Mouse (Mus musculus) monocyte, adult 5-6 weeks (primary cell): ENCODE results near the gene Hoxb2. TPM values are rescaled to one million over a fixed set of nuclear protein-coding genes. Genes with fewer than 3 reads are reported as not detected.

Experiments
- ATAC-seq: fragments of 153-309, 156-312 bp; replicated peaks from 2 replicates; pipeline ENCODE4 v1.8.0; 2017; ENCODE audit warnings: mild to moderate bottlenecking; ENCODE audit not compliant: low TSS enrichment, insufficient number of reproducible peaks, severe bottlenecking, poor library complexity, low FRiP score
- total RNA-seq: library from RNA; stranded (forward); fragments of 200-1000, 200-491, 200-594 nt; gene quantifications from 3 replicates; pipeline ENCODE4 v1.2.3, GENCODE M21; 2017

The Hoxb2 gene
- total RNA-seq, 1 experiment from 2014 or later: not detected

- ATAC-seq: no peak
These were observed 35.5 kb upstream of the Hoxb2 start for GRCm38 (mm10) chr11:96314671-96315343.

GRCm38 (mm10) chr11:96315344-96315681 is 35.0 kb upstream of the Hoxb2 start:
- no peak for ATAC-seq

- ATAC-seq: no peak
These were observed 33.4 kb upstream of the Hoxb2 start for GRCm38 (mm10) chr11:96316696-96317607.

- ATAC-seq: peak; percentile 48
These were observed 32.5 kb upstream of the Hoxb2 start, which contains the start of gene Hoxb4 for GRCm38 (mm10) chr11:96317608-96318367. Gene Hoxb4 (plus strand): TSS chr11:96318267.

GRCm38 (mm10) chr11:96318368-96319070 is 31.8 kb upstream of the Hoxb2 start:
- peak; percentile 86 for ATAC-seq

GRCm38 (mm10) chr11:96319071-96319902 is 31.0 kb upstream of the Hoxb2 start:
- ATAC-seq: no peak

- ATAC-seq: no peak
These were observed 30.4 kb upstream of the Hoxb2 start for GRCm38 (mm10) chr11:96319910-96320309.

GRCm38 (mm10) chr11:96320688-96321087 is 29.6 kb upstream of the Hoxb2 start:
- no peak for ATAC-seq

GRCm38 (mm10) chr11:96321846-96322245 is 28.5 kb upstream of the Hoxb2 start:
- ATAC-seq: no peak

GRCm38 (mm10) chr11:96322738-96323137 is 27.6 kb upstream of the Hoxb2 start:
- ATAC-seq: no peak

GRCm38 (mm10) chr11:96323154-96323553 is 27.2 kb upstream of the Hoxb2 start, which contains the start of gene Hoxb3:
Gene Hoxb3 (plus strand): TSS chr11:96323326.
- no peak for ATAC-seq

- no peak for ATAC-seq
These were observed 26.2 kb upstream of the Hoxb2 start for GRCm38 (mm10) chr11:96324125-96324524.

GRCm38 (mm10) chr11:96324965-96325364 is 25.4 kb upstream of the Hoxb2 start:
- ATAC-seq: no peak

- no peak for ATAC-seq
These were observed 24.5 kb upstream of the Hoxb2 start for GRCm38 (mm10) chr11:96325747-96326212.

GRCm38 (mm10) chr11:96326705-96327104 is 23.6 kb upstream of the Hoxb2 start:
- ATAC-seq: no peak

GRCm38 (mm10) chr11:96327122-96327521 is 23.2 kb upstream of the Hoxb2 start:
- no peak for ATAC-seq

GRCm38 (mm10) chr11:96327750-96328149 is 22.6 kb upstream of the Hoxb2 start:
- ATAC-seq: no peak

GRCm38 (mm10) chr11:96328605-96329004 is 21.7 kb upstream of the Hoxb2 start:
- no peak for ATAC-seq
